Mouse (Mus musculus): ENCODE results near the gene Wbp2nl. TPM values are rescaled to one million over a fixed set of nuclear protein-coding genes. Genes with fewer than 3 reads are reported as not detected.

Gene Wbp2nl
- polyA plus RNA-seq (2015; fragmentation: Illumina TruSeq; extraction: RNeasy Lipid Tissue Mini Kit (QIAGEN cat#74804); ENCODE audit: insufficient read depth, low replicate concordance): not detected

DNA sequence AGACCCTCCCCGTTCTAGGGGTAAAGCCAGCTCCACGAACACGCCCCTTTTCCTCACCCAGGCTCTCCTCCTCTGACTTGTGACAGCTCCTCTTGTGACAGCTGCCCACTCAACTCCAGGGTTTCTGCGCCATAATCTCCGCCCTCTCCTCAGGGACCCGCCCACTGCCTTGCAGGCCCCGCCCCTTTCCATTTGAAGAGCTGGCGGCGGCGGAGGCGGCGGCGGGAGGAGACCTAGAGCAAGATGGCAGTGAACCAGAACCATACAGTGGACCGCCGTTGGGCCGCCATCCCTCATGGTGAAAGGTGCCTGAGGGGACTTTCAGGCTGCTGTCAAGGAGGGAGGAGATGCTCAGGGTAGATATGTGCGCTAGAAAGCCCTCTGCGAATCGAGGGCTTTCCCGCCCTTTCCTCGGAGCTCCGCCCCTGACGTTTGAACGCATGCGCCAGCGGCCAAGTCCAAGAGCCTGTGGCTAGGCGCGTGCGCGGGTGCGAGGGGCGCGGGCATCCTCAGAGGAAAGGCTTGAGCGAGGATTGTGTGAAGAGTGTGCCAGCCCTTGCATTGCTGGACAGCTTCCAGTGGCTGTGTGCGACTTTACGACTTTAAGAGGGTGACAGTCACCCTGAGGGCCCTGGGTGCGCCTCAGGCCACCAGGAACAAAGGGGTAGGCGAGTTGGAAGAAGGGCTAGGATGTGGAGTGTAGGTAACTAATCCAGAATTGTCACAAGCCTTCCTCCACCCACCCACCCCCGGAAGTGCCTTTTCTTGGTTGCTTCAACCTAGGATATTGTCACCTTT is at the start of gene Wbp2nl:
Gene Wbp2nl (plus strand): TSS at position 191 of the 798 bp plus-strand sequence.

DNA sequence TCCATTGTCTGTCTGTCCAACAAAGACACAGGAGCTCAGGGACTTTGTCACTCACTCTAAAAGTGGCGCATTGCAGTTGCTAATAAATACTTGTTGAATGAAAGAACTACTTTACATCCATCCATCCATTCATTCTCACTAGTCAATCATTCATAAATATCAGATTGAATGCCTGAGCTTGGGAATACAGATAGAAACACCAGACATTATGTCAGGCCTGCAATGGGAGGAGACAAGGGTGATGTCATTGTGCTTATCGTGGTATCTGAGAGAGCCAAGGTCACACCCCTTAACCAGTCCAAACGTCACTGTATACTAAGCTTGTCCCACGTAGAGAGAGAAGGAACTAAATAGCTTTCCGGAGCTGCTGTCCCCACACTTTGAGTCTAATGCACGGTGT is 46.7 kb upstream of the Wbp2nl start, which contains the start of gene 1500009C09Rik:
Gene 1500009C09Rik (plus strand): TSS at position 301 of the 400 bp plus-strand sequence.

DNA sequence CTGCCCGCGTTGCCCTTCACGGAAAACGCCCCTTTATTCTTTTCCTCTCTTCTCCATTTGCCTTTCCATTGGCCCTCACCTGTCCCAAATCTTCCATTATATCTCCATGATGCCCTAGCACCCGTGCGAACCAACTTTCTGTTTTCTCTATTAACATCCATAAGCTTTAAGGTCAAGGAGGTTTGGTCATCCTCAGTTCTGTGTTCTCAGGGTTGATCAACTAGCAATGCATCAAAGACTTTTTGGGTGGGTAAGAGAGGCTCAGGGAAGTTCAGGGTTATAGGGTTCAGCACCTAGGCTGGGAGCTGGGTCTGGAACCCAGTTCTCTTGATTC is 24.2 kb upstream of the Wbp2nl start, which contains the start of gene Sept3:
Gene Sept3 (plus strand): TSS at position 301 of the 334 bp plus-strand sequence.

DNA sequence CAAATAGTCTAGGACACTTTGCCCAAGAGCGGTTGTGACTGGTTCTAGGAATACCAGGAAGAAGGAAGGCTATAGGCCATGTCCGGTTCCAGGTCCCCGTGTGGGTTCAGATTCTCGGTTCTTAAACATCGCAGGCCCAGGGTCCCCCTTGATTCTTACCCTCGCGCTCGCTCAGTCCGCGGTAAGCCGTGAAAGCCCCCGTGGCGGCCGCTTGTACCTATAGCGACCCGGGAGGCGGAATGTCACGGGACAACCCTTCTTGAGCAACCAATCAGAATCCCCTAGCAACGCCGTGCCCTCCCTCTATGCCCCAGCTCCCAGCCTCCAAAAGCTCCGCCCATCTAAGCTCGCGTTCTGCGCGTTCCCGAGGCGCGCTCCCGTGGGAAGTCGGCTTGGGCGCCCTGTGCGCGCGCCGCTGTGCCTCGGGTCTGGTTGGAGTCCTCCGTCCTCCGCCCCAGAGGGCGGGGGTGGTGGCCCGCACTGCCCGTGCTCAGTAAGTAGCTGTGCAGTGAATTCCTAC is 39.9 kb downstream of the Wbp2nl start, which contains the start of the genes Naga, Pheta2 and Smdt1:
Gene Naga (minus strand): TSS at position 333 of the 520 bp plus-strand sequence.
Gene Pheta2 (plus strand): TSS at position 350 of the 520 bp plus-strand sequence.
Gene Smdt1 (plus strand): TSS at position 367 of the 520 bp plus-strand sequence.

DNA sequence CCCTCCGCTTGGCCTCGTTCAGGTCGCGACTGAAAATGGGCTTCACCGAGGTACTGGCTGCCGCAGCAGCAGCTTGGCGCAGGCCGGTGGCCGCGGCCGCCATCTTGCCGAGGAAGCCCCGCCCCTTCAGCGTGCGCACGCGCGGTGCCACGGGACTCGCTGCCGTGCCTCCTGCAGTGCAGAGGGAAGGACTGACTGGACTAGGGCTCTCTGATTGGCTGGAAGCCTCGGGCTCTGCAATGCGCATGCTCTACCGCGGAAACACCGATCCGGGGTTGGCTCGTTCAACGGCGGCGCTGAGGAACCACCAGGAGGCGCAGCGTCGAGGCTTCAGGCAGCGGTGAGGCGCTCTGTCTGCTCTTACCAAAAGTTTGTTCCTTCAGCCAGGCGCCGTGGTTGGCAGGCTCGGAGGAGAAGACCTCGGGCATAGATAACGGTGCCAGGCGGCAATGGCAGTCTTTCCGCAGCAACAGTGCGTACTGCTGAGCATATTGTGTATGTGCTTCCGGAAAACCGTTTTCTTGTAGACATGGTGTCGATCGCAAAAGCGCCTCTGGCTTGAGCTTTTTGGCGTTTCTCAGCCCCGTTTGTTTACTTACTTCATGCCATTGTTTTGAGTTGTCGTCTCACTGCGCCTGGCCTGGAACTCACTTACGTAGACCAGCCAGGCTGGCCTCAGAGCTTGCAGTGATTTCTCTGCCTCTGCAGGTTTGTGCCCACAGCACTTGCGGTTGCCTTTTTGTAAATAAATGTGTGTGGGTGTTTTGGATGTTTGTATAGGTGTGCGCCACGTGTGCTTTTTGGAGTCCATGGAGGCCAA is 55.6 kb downstream of the Wbp2nl start, which contains the start of gene Ndufa6:
Gene Ndufa6 (minus strand): TSS at position 197 of the 820 bp plus-strand sequence.

Other genes starting within 250 kb of the Wbp2nl start
- gene 4930407I10Rik, start 239.8 kb upstream of the Wbp2nl start, polyA plus RNA-seq (2015; fragmentation: Illumina TruSeq; extraction: RNeasy Lipid Tissue Mini Kit (QIAGEN cat#74804); ENCODE audit: insufficient read depth, low replicate concordance): not detected
- gene Mei1, start 229.0 kb upstream of the Wbp2nl start, polyA plus RNA-seq (2015; fragmentation: Illumina TruSeq; extraction: RNeasy Lipid Tissue Mini Kit (QIAGEN cat#74804); ENCODE audit: insufficient read depth, low replicate concordance): not detected
- 33.7 TPM for gene Ccdc134, start 171.0 kb upstream of the Wbp2nl start, polyA plus RNA-seq (2015; fragmentation: Illumina TruSeq; extraction: RNeasy Lipid Tissue Mini Kit (QIAGEN cat#74804); ENCODE audit: insufficient read depth, low replicate concordance)
- gene Srebf2, start 151.8 kb upstream of the Wbp2nl start, polyA plus RNA-seq (2015; fragmentation: Illumina TruSeq; extraction: RNeasy Lipid Tissue Mini Kit (QIAGEN cat#74804); ENCODE audit: insufficient read depth, low replicate concordance): 50.6 TPM
- gene Shisa8, start 86.1 kb upstream of the Wbp2nl start, polyA plus RNA-seq (2015; fragmentation: Illumina TruSeq; extraction: RNeasy Lipid Tissue Mini Kit (QIAGEN cat#74804); ENCODE audit: insufficient read depth, low replicate concordance): 0.11 TPM
- gene Tnfrsf13c, start 74.6 kb upstream of the Wbp2nl start, polyA plus RNA-seq (2015; fragmentation: Illumina TruSeq; extraction: RNeasy Lipid Tissue Mini Kit (QIAGEN cat#74804); ENCODE audit: insufficient read depth, low replicate concordance): 108 TPM
- 4.6 TPM for gene Cenpm, start 54.2 kb upstream of the Wbp2nl start, polyA plus RNA-seq (2015; fragmentation: Illumina TruSeq; extraction: RNeasy Lipid Tissue Mini Kit (QIAGEN cat#74804); ENCODE audit: insufficient read depth, low replicate concordance)
- gene 1500009C09Rik, start 46.6 kb upstream of the Wbp2nl start, polyA plus RNA-seq (2015; fragmentation: Illumina TruSeq; extraction: RNeasy Lipid Tissue Mini Kit (QIAGEN cat#74804); ENCODE audit: insufficient read depth, low replicate concordance): not detected
- gene Sept3, start 24.1 kb upstream of the Wbp2nl start, polyA plus RNA-seq (2015; fragmentation: Illumina TruSeq; extraction: RNeasy Lipid Tissue Mini Kit (QIAGEN cat#74804); ENCODE audit: insufficient read depth, low replicate concordance): 3.2 TPM
- 51.6 TPM for gene Naga, start 40.0 kb downstream of the Wbp2nl start, polyA plus RNA-seq (2015; fragmentation: Illumina TruSeq; extraction: RNeasy Lipid Tissue Mini Kit (QIAGEN cat#74804); ENCODE audit: insufficient read depth, low replicate concordance)
- gene Pheta2, start 40.0 kb downstream of the Wbp2nl start, polyA plus RNA-seq (2015; fragmentation: Illumina TruSeq; extraction: RNeasy Lipid Tissue Mini Kit (QIAGEN cat#74804); ENCODE audit: insufficient read depth, low replicate concordance): 4.0 TPM
- gene Smdt1, start 40.0 kb downstream of the Wbp2nl start, polyA plus RNA-seq (2015; fragmentation: Illumina TruSeq; extraction: RNeasy Lipid Tissue Mini Kit (QIAGEN cat#74804); ENCODE audit: insufficient read depth, low replicate concordance): 64.5 TPM
- gene Ndufa6, start 55.4 kb downstream of the Wbp2nl start, polyA plus RNA-seq (2015; fragmentation: Illumina TruSeq; extraction: RNeasy Lipid Tissue Mini Kit (QIAGEN cat#74804); ENCODE audit: insufficient read depth, low replicate concordance): 263 TPM
- gene Cyp2d22, start 81.3 kb downstream of the Wbp2nl start, polyA plus RNA-seq (2015; fragmentation: Illumina TruSeq; extraction: RNeasy Lipid Tissue Mini Kit (QIAGEN cat#74804); ENCODE audit: insufficient read depth, low replicate concordance): 10.1 TPM
- gene Cyp2d11, start 95.1 kb downstream of the Wbp2nl start, polyA plus RNA-seq (2015; fragmentation: Illumina TruSeq; extraction: RNeasy Lipid Tissue Mini Kit (QIAGEN cat#74804); ENCODE audit: insufficient read depth, low replicate concordance): not detected
- gene Cyp2d10, start 108.2 kb downstream of the Wbp2nl start, polyA plus RNA-seq (2015; fragmentation: Illumina TruSeq; extraction: RNeasy Lipid Tissue Mini Kit (QIAGEN cat#74804); ENCODE audit: insufficient read depth, low replicate concordance): not detected
- gene Cyp2d9, start 134.5 kb downstream of the Wbp2nl start, polyA plus RNA-seq (2015; fragmentation: Illumina TruSeq; extraction: RNeasy Lipid Tissue Mini Kit (QIAGEN cat#74804); ENCODE audit: insufficient read depth, low replicate concordance): not detected